Mouse (Mus musculus): Measurements from ENCODE around the gene Nhp2. TPM values are rescaled to one million over a fixed set of nuclear protein-coding genes. Genes with fewer than 3 reads are reported as not detected.

Gene Nhp2
- 118 TPM for polyA plus RNA-seq (2017; shearing (Covaris generic))

DNA sequence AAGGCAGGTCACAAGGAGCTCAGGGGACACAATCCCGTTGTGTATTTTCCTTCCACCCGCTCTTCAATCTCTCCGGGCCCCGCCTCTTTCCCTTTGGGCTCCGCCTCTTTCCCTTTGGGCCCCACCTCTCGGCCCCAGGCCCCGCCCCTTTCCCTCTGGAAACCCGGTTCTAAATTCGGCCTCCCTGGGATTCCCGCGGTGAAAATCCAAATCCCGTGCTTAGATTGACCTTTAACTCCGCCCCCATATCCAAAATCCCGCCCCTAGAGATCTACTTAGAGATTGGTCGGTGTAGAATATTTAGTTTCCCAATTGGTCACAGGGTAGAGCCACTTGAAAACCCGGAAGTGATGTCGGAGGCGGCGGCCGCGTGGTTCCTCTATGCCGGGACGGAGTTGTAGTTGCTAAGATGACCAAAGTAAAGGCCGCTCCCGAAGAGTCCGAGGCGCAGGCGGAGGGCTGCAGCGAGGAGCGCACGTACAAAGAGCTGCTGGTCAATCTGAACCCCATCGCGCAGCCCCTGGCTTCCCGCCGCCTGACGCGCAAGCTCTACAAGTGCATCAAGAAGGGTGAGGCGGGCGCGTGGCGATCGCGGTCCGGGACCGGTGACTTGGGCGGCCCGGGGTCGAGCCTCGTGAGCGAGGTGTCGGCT lies at the start of gene Nhp2:
Gene Nhp2, plus strand, starts transcription at position 327 of the 652 bp plus-strand sequence.

DNA sequence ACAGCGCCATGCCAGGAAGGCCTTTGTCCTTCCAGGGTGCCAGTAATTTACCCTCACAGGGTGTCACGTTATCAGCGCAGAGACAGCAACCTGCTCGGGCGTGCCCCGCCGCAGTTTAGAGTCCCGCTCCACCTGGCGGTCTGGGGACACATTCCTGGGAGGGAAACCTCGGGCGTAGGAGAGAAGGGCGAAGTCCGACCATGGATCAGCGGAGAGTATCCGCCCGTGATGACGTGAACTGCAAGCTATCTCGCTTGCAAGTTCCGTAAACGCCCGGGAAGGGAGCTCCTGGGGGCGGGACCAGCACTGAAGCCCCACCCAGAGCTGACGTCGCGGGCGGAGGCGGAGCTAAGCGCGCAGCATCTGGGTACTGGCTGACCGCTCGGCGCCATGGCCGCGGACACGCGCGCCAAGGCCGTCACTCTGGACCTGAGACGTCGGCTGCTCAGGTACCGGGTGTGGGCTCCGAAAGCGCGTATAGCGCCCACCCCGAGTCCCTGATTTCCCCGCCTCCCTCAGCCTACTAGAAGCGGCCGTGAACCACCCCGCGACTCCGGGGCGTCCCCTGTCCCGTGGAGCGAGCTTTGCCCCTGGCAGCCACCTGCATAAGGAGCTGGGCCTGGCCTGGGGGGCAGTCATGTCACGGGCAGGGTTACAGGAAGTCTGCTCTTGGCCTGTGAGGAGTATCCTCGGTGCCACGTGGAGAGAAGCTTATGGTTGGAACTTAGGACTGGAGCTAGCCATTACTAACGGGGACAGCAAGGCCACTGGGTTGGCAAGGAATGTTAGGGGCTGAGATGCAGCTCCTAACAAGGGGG lies 34.9 kb upstream of the Nhp2 start, which contains the start of gene Phykpl:
Gene Phykpl, plus strand, starts transcription at position 327 of the 818 bp plus-strand sequence.

DNA sequence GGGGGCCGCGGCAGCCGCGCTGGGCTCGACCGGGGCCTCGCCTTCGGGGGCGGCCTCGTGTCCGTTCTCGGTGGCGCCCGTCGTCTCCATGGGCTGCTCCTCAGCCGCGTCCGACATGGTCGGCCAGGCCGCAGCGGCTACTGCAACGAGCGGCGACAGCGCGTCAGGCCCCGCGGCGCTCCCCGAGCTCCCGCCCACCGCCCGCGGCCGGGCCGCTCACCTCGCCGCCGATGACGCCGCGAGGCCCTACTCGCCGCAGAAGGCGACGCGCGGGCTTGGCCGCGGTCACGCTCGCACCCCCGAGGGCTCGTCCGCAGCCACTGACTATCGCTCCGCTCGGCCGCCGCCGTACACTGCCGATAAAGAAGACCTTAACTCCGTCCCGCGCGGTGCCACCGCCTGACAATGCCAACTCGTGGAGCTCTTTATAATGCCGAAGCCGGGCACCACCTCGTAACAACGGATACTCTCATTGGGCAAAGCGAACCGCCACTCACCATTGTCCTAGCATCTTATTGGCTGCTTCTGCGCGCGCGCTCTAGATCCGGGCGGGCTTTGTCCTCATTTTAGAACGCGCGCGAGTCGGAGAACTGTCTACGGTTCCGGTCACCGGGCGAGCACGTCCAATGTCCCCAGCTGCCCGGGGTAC lies 13.0 kb upstream of the Nhp2 start, which contains the start of gene Hnrnpab:
Gene Hnrnpab, minus strand, starts transcription at position 401 of the 649 bp plus-strand sequence.

DNA sequence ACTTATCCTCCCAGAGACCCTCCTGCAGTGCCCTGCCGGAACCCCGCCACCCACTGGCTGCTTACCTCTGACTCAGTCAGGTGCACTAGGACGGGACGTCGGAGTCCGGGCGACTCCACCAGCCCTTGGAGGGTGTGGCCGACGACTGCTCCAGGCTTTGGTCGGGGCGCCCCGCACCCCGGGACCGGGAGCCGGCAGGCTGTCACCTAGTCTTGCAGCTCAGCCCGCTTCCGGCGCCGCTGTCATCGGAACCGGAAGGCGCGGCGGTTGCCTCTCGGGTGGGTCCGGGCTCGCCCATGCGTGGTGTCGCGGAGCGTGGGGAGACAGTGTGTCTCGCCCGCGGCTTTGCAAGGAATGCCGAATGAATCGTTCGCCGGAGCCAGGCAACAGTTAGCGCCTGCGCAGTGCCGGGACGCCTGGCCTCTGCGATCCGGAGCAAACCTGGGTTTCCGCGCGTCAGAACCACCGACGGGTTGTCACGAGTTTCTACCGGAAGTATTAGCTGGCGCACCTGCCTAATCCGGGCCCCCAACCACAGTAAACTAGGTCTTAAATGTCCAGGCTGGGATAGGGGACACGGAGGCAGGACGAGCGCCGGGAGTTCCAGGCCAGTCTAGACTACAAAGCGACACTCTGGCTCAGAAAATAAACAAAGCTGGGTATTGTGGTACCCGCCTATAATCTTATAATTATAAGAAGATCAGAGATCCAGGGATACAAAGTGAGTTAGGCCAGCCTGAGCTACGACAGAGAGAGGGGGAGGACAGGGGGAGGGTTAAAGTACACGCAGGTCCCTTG lies 16.2 kb downstream of the Nhp2 start, which contains the start of gene Rmnd5b:
Gene Rmnd5b, minus strand, starts transcription at position 372 of the 798 bp plus-strand sequence.

DNA sequence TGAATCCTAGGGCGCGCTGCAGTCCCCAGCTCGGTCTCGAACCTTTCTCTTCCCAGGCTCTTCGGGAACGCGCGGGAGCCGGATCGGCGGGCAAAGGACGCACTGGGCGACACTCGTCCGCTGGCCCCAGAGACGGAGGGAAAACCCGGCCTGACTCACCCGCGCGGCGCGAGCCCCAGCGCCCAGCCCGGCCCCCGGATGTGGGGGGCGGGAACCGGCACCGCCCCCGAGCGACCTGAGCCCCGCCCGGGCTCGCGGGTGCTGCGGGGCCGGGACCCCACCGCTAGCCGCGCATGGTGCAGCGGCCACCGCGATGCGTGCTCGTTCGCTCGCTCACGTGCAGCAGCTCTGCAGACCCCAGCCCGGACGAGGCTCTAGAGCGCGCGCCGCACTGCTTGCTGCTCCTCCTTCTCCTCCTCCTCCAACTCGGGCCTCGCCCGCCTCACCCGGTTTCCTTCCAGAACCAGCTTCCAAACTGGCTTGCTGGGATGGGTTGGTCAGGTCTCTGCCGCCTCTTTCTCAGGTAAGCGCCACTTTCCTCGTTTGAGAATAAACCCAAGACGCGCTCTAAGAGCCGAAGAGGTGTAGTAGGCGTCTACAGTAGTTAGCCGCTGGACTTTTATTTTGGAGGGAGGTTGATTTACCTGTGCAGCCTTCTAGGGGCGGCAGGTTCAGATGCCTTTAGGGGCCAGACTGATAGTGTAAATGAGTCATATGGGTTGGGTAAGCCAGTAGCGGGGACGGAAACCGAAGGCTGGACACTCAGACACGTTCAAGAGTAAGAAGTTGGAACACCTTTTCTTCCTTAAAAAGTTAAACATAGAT lies 31.4 kb downstream of the Nhp2 start, which contains the start of the genes N4bp3 and D930048N14Rik:
Gene N4bp3, minus strand, starts transcription at position 152 of the 825 bp plus-strand sequence.
Gene D930048N14Rik, plus strand, starts transcription at position 264 of the 825 bp plus-strand sequence.

Other genes starting within 250 kb of the Nhp2 start
- gene Phykpl, start 35.0 kb upstream of the Nhp2 start, polyA plus RNA-seq (2017; shearing (Covaris generic)), result 23.5 TPM
- 26.2 TPM for gene Hnrnpab, start 12.9 kb upstream of the Nhp2 start, polyA plus RNA-seq (2017; shearing (Covaris generic))
- gene Rmnd5b, start 16.2 kb downstream of the Nhp2 start, polyA plus RNA-seq (2017; shearing (Covaris generic)), result 86.9 TPM
- 9.0 TPM for gene N4bp3, start 31.1 kb downstream of the Nhp2 start, polyA plus RNA-seq (2017; shearing (Covaris generic))
- 1.0 TPM for gene D930048N14Rik, start 31.2 kb downstream of the Nhp2 start, polyA plus RNA-seq (2017; shearing (Covaris generic))
- gene 0610009B22Rik, start 69.1 kb downstream of the Nhp2 start, polyA plus RNA-seq (2017; shearing (Covaris generic)), result 18.7 TPM
- gene Sec24a, start 143.9 kb downstream of the Nhp2 start, polyA plus RNA-seq (2017; shearing (Covaris generic)), result 32.4 TPM
- 134 TPM for gene Sar1b, start 144.0 kb downstream of the Nhp2 start, polyA plus RNA-seq (2017; shearing (Covaris generic))
- 7.3 TPM for gene Jade2, start 237.9 kb downstream of the Nhp2 start, polyA plus RNA-seq (2017; shearing (Covaris generic))